Mouse (Mus musculus) midbrain, postnatal 0 days (tissue): Measurements from ENCODE around the gene Olfr981. TPM values are rescaled to one million over a fixed set of nuclear protein-coding genes. Genes with fewer than 3 reads are reported as not detected.

Experiments used
- ATAC-seq: fragments of 200-750 bp; cut with Nextera tagmentation; 2 replicates; pipeline ENCODE4 v1.8.0; 2017; ENCODE audit warnings: moderate number of reproducible peaks, mild to moderate bottlenecking, moderate TSS enrichment, moderate library complexity; ENCODE audit not compliant: low FRiP score
- DNase-seq: peaks from one replicate; pipeline ENCODE4 v3.0.0-alpha.2; 2015; ENCODE audit warnings: low spot score
- H3K27ac ChIP-seq: fragments of 300-500 bp; sonication (generic); 2 replicates; pipeline ENCODE4 v1.5.1; 2014; ENCODE audit warnings: low read depth, mild to moderate bottlenecking, low read length, mixed read lengths
- H3K27me3 ChIP-seq: fragments of 300-500 bp; sonication (generic); 2 replicates; pipeline ENCODE4 v1.6.1; 2014; ENCODE audit warnings: low read length, control low read depth, mixed read lengths; ENCODE audit not compliant: insufficient read depth
- H3K36me3 ChIP-seq: fragments of 300-500 bp; sonication (generic); 2 replicates; pipeline ENCODE4 v1.6.1; 2014; ENCODE audit warnings: low read length, control low read depth, mixed read lengths; ENCODE audit not compliant: insufficient read depth
- H3K4me1 ChIP-seq: fragments of 300-500 bp; sonication (generic); 2 replicates; pipeline ENCODE4 v1.6.1; 2014; ENCODE audit warnings: mild to moderate bottlenecking, control low read depth, antibody characterized with exemption, low read length, mixed read lengths; ENCODE audit not compliant: insufficient read depth
- H3K4me2 ChIP-seq: fragments of 300-500 bp; sonication (generic); 2 replicates; pipeline ENCODE4 v1.6.1; 2014; ENCODE audit warnings: low read depth, mild to moderate bottlenecking, low read length, mixed read lengths; ENCODE audit not compliant: poor library complexity, severe bottlenecking
- H3K4me3 ChIP-seq: fragments of 300-500 bp; sonication (generic); 2 replicates; pipeline ENCODE4 v1.5.1; 2014; ENCODE audit warnings: low read depth, mild to moderate bottlenecking, low read length, moderate library complexity
- H3K9ac ChIP-seq: fragments of 300-500 bp; sonication (generic); replicated peaks from 2 replicates; pipeline ENCODE4 v1.6.1; 2014; ENCODE audit warnings: mild to moderate bottlenecking, low read length, moderate library complexity, mixed read lengths; ENCODE audit not compliant: poor library complexity, severe bottlenecking
- H3K9me3 ChIP-seq: fragments of 300-500 bp; sonication (generic); 2 replicates; pipeline ENCODE4 v1.6.1; 2016; ENCODE audit warnings: low read length, control low read depth
- CTCF ChIP-seq: IDR thresholded peaks from 2 replicates; pipeline ENCODE4 v1.5.1; 2016; ENCODE audit warnings: antibody characterized with exemption, mild to moderate bottlenecking
- WGBS: fragments of 180-500 bp; shearing (Covaris S2); extraction: QIAGEN DNeasy Blood & Tissue Kit; methylation state at CpG from one replicate; pipeline ENCODE4 v1.1.7; 2014; 5-methylcytosine and 5-hydroxymethylcytosine counted together
- polyA plus RNA-seq: library from polyadenylated mRNA; unstranded; fragments of >200 nt; fragmentation: Nextera tagmentation; extraction: Ambion mirVana; gene quantifications from 2 replicates; pipeline ENCODE4 v1.2.1, GENCODE M21; 2015
- total RNA-seq: library from RNA; depleted of rRNA; stranded (reverse); fragments of >200 nt; gene quantifications from 2 replicates; pipeline ENCODE4 v1.2.3, GENCODE M21; 2014; rRNA removed

The Olfr981 gene
- total and polyA plus RNA-seq, 2 experiments from 2014 or later: not detected

DNA sequence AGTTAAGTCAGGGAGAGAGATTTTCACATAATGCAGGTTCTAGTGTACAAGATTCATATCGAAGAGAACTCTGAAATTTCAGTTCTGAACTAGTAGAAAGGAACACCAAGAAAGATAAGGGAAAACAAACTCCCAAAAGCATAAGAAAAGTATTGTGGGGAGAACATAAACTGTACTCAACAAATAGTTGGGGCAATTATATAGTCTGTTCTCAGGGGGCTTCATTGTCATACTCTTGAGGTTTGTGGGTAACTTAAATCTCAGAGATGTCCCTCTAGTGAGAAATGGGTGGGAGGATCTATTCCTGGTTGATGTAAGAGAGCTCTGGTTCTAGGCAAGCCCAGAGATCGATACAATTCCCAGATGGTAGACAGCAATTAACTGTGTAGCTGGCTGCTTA lies 52.3 kb downstream of the Olfr981 start, which contains the start of gene Olfr982:
Gene Olfr982 (plus strand): TSS at position 301 of the 400 bp plus-strand sequence.
- Histone ChIP-seq H3K4me3 (no peak within 1 kb of the TSS), H3K9ac (no peak within 1 kb of the TSS), H3K27me3 (no peaks in the 10 kb centered on the region), H3K4me1 (no peaks in the 10 kb centered on the region), H3K9me3 (no peaks in the 10 kb centered on the region), H3K27ac (no peak within 1 kb of the TSS), H3K36me3 (no peaks in the 10 kb centered on the region), H3K4me2 (no peak within 1 kb of the TSS)
- no peak for TF ChIP-seq CTCF
- DNase-seq (no peak), ATAC-seq (no peak)
- WGBS: 88% methylated on average over 2 of the region's 2 CpGs

Other genes with a start within 250 kb of the Olfr981 start
- not detected in 2 replicates for gene Olfr968, start 238.2 kb upstream of the Olfr981 start, total RNA-seq
- not detected in 2 replicates for gene Olfr968, start 238.2 kb upstream of the Olfr981 start, polyA plus RNA-seq
- gene Olfr969, start 230.5 kb upstream of the Olfr981 start, total RNA-seq: not detected in 2 replicates
- gene Olfr969, start 230.5 kb upstream of the Olfr981 start, polyA plus RNA-seq: not detected in 2 replicates
- not detected in 2 replicates for gene Olfr970, start 212.6 kb upstream of the Olfr981 start, total RNA-seq
- not detected in 2 replicates for gene Olfr970, start 212.6 kb upstream of the Olfr981 start, polyA plus RNA-seq
- not detected in 2 replicates for gene Olfr971, start 184.6 kb upstream of the Olfr981 start, total RNA-seq
- not detected in 2 replicates for gene Olfr971, start 184.6 kb upstream of the Olfr981 start, polyA plus RNA-seq
- not detected in 2 replicates for gene Olfr972, start 155.0 kb upstream of the Olfr981 start, total RNA-seq
- not detected in 2 replicates for gene Olfr972, start 155.0 kb upstream of the Olfr981 start, polyA plus RNA-seq
- not detected in 2 replicates for gene Olfr229, start 114.1 kb upstream of the Olfr981 start, total RNA-seq
- gene Olfr229, start 114.1 kb upstream of the Olfr981 start, polyA plus RNA-seq: not detected in 2 replicates
- not detected in 2 replicates for gene Olfr974, start 84.0 kb upstream of the Olfr981 start, total RNA-seq
- 0.10 TPM in 1 of 2 replicates, not detected in the other for gene Olfr974, start 84.0 kb upstream of the Olfr981 start, polyA plus RNA-seq
- gene Olfr975, start 69.4 kb upstream of the Olfr981 start, total RNA-seq: not detected in 2 replicates
- not detected in 2 replicates for gene Olfr975, start 69.4 kb upstream of the Olfr981 start, polyA plus RNA-seq
- gene Olfr976, start 60.3 kb upstream of the Olfr981 start, total RNA-seq: not detected in 2 replicates
- not detected in 2 replicates for gene Olfr976, start 60.3 kb upstream of the Olfr981 start, polyA plus RNA-seq
- not detected in 2 replicates for gene Olfr978, start 29.4 kb upstream of the Olfr981 start, total RNA-seq
- gene Olfr978, start 29.4 kb upstream of the Olfr981 start, polyA plus RNA-seq: not detected in 2 replicates
- gene Olfr979, start 18.0 kb upstream of the Olfr981 start, total RNA-seq: not detected in 2 replicates
- gene Olfr979, start 18.0 kb upstream of the Olfr981 start, polyA plus RNA-seq: not detected in 2 replicates
- gene Olfr980, start 11.9 kb upstream of the Olfr981 start, total RNA-seq: not detected in 2 replicates
- gene Olfr980, start 11.9 kb upstream of the Olfr981 start, polyA plus RNA-seq: not detected in 2 replicates
- not detected in 2 replicates for gene Olfr982, start 52.4 kb downstream of the Olfr981 start, total RNA-seq
- not detected in 2 replicates for gene Olfr982, start 52.4 kb downstream of the Olfr981 start, polyA plus RNA-seq
- not detected in 2 replicates for gene Olfr983, start 72.1 kb downstream of the Olfr981 start, total RNA-seq
- gene Olfr983, start 72.1 kb downstream of the Olfr981 start, polyA plus RNA-seq: not detected in 2 replicates
- gene Olfr984, start 92.7 kb downstream of the Olfr981 start, total RNA-seq: not detected in 2 replicates
- gene Olfr984, start 92.7 kb downstream of the Olfr981 start, polyA plus RNA-seq: not detected in 2 replicates
- gene Olfr985, start 108.7 kb downstream of the Olfr981 start, total RNA-seq: not detected in 2 replicates
- gene Olfr985, start 108.7 kb downstream of the Olfr981 start, polyA plus RNA-seq: not detected in 2 replicates
- not detected in 2 replicates for gene Tmem225, start 126.7 kb downstream of the Olfr981 start, total RNA-seq
- gene Tmem225, start 126.7 kb downstream of the Olfr981 start, polyA plus RNA-seq: not detected in 2 replicates
- gene Olfr986, start 159.5 kb downstream of the Olfr981 start, total RNA-seq: not detected in 2 replicates
- gene Olfr986, start 159.5 kb downstream of the Olfr981 start, polyA plus RNA-seq: not detected in 2 replicates
- 8.8 and 11.5 TPM in 2 replicates for gene Zfp202, start 170.9 kb downstream of the Olfr981 start, total RNA-seq
- 5.6 and 6.3 TPM in 2 replicates for gene Zfp202, start 170.9 kb downstream of the Olfr981 start, polyA plus RNA-seq
- gene Scn3b, start 247.8 kb downstream of the Olfr981 start, total RNA-seq: 235 and 257 TPM in 2 replicates
- gene Scn3b, start 247.8 kb downstream of the Olfr981 start, polyA plus RNA-seq: 157 and 158 TPM in 2 replicates